Mouse (Mus musculus) neural tube, embryonic 14.5 days (tissue): ENCODE results near the gene Fam241a. TPM values are rescaled to one million over a fixed set of nuclear protein-coding genes. Genes with fewer than 3 reads are reported as not detected.

Source experiments
- ATAC-seq: fragments of 200-750 bp; cut with Nextera tagmentation; 2 replicates; pipeline ENCODE4 v1.8.0; 2017; ENCODE audit warnings: low read depth, mild to moderate bottlenecking, moderate TSS enrichment, moderate library complexity
- H3K27ac ChIP-seq: fragments of 300-500 bp; sonication (generic); 2 replicates; pipeline ENCODE4 v1.5.1; 2014; ENCODE audit warnings: low read depth, mild to moderate bottlenecking, control low read depth, low read length, moderate library complexity, mixed read lengths
- H3K27me3 ChIP-seq: fragments of 300-500 bp; sonication (generic); 2 replicates; pipeline ENCODE4 v1.6.1; 2014; ENCODE audit warnings: low read length; ENCODE audit not compliant: control insufficient read depth, insufficient read depth
- H3K36me3 ChIP-seq: fragments of 300-500 bp; sonication (generic); 2 replicates; pipeline ENCODE4 v1.6.1; 2014; ENCODE audit warnings: low read length, mixed read lengths; ENCODE audit not compliant: control insufficient read depth, insufficient read depth
- H3K4me1 ChIP-seq: fragments of 300-500 bp; sonication (generic); 2 replicates; pipeline ENCODE4 v1.6.1; 2014; ENCODE audit warnings: low read length; ENCODE audit not compliant: control insufficient read depth, insufficient read depth
- H3K4me2 ChIP-seq: fragments of 300-500 bp; sonication (generic); 2 replicates; pipeline ENCODE4 v1.6.1; 2014; ENCODE audit warnings: mild to moderate bottlenecking, low read depth, low read length, control low read depth
- H3K4me3 ChIP-seq: fragments of 300-500 bp; sonication (generic); 2 replicates; pipeline ENCODE4 v1.5.1; 2014; ENCODE audit warnings: low read depth, low read length, control low read depth, mixed read lengths
- H3K9ac ChIP-seq: fragments of 300-500 bp; sonication (generic); replicated peaks from 2 replicates; pipeline ENCODE4 v1.6.1; 2014; ENCODE audit warnings: low read depth, mild to moderate bottlenecking, control low read depth, low read length, mixed read lengths
- H3K9me3 ChIP-seq: fragments of 300-500 bp; sonication (generic); 2 replicates; pipeline ENCODE4 v1.6.1; 2016; ENCODE audit warnings: low read length; ENCODE audit not compliant: control insufficient read depth
- WGBS: fragments of 180-500 bp; shearing (Covaris S2); extraction: QIAGEN DNeasy Blood & Tissue Kit; methylation state at CpG from one replicate; pipeline ENCODE4 v1.1.7; 2014; 5-methylcytosine and 5-hydroxymethylcytosine counted together
- polyA plus RNA-seq: library from polyadenylated mRNA; unstranded; fragments of >200 nt; fragmentation: Nextera tagmentation; extraction: Ambion mirVana; gene quantifications from 2 replicates; pipeline ENCODE4 v1.2.1, GENCODE M21; 2014

The Fam241a gene
- polyA plus RNA-seq, 1 experiment from 2014 or later, result 10.3 TPM

GRCm38 (mm10) chr3:127835594-127835993 lies 60.5 kb downstream of the Fam241a start:
- Histone ChIP-seq H3K9ac (no peak overlapping the region; the same call in 1 of the 2 replicates), H3K27me3 (0 out of 2 replicates have a peak, but pooled peaks cover 3% of the 10 kb centered on the region), H3K4me1 (peaks cover 19% of the 10 kb centered on the region; the same call in 1 of the 2 replicates), H3K4me3 (no peak overlapping the region), H3K9me3 (no peaks in the 10 kb centered on the region), H3K36me3 (no peaks in the 10 kb centered on the region), H3K27ac (no peak overlapping the region), H3K4me2 (peak overlapping the region; percentile 76; the same call in 1 of the 2 replicates)
- WGBS, result 86% methylated on average over 6 of the region's 6 CpGs
- no peak for ATAC-seq

GRCm38 (mm10) chr3:127834040-127834439 lies 62.1 kb downstream of the Fam241a start:
- WGBS, result 90% methylated on average over 4 of the region's 4 CpGs
- Histone ChIP-seq H3K4me2 (no peak overlapping the region), H3K4me3 (no peak overlapping the region), H3K36me3 (no peaks in the 10 kb centered on the region), H3K4me1 (peaks cover 19% of the 10 kb centered on the region; the same call in 1 of the 2 replicates), H3K27me3 (0 out of 2 replicates have a peak, but pooled peaks cover 3% of the 10 kb centered on the region), H3K9me3 (no peaks in the 10 kb centered on the region), H3K9ac (no peak overlapping the region), H3K27ac (no peak overlapping the region)
- ATAC-seq, result no peak

GRCm38 (mm10) chr3:127831079-127831478 lies 65.0 kb downstream of the Fam241a start:
- Histone ChIP-seq H3K36me3 (no peaks in the 10 kb centered on the region), H3K27ac (no peak overlapping the region), H3K4me2 (no peak overlapping the region), H3K4me3 (no peak overlapping the region), H3K4me1 (peaks cover 9% of the 10 kb centered on the region; the same call in 1 of the 2 replicates), H3K9ac (no peak overlapping the region), H3K9me3 (no peaks in the 10 kb centered on the region), H3K27me3 (no peaks in the 10 kb centered on the region)
- ATAC-seq, result no peak
- WGBS, result 44% methylated on average over 6 of the region's 6 CpGs

- Histone ChIP-seq H3K4me3 (no peak overlapping the region), H3K9me3 (no peaks in the 10 kb centered on the region), H3K27me3 (no peaks in the 10 kb centered on the region), H3K4me1 (peaks cover under 1% of the 10 kb centered on the region; the same call in 1 of the 2 replicates), H3K4me2 (no peak overlapping the region), H3K36me3 (no peaks in the 10 kb centered on the region), H3K27ac (no peak overlapping the region), H3K9ac (no peak overlapping the region)
- no peak for ATAC-seq
- WGBS, result 43% methylated on average over 10 of the region's 10 CpGs
These were observed 65.9 kb downstream of the Fam241a start for GRCm38 (mm10) chr3:127830183-127830582.

- 42% methylated on average over 7 of the region's 7 CpGs for WGBS
- no peak overlapping the region for H3K4me3 ChIP-seq
- 0 out of 2 replicates have a peak, but pooled peaks cover 2% of the 10 kb centered on the region for H3K36me3 ChIP-seq
- peak; percentile 43; the same call in 1 of the 2 replicates for ATAC-seq
- no peak overlapping the region for H3K27ac ChIP-seq
- H3K27me3 ChIP-seq, result no peaks in the 10 kb centered on the region
- H3K4me1 ChIP-seq, result no peaks in the 10 kb centered on the region
- no peaks in the 10 kb centered on the region for H3K9me3 ChIP-seq
- no peak overlapping the region for H3K4me2 ChIP-seq
- no peak overlapping the region for H3K9ac ChIP-seq
These were observed 69.0 kb downstream of the Fam241a start for GRCm38 (mm10) chr3:127827123-127827522.

GRCm38 (mm10) chr3:127826503-127826902 lies 69.6 kb downstream of the Fam241a start:
- Histone ChIP-seq H3K9ac (no peak overlapping the region), H3K9me3 (no peaks in the 10 kb centered on the region), H3K4me1 (no peaks in the 10 kb centered on the region), H3K36me3 (peaks cover 4% of the 10 kb centered on the region; the same call in 1 of the 2 replicates), H3K4me3 (no peak overlapping the region), H3K27me3 (no peaks in the 10 kb centered on the region), H3K27ac (no peak overlapping the region; the same call in 1 of the 2 replicates), H3K4me2 (no peak overlapping the region)
- ATAC-seq, result peak; percentile 54; the same call in 1 of the 2 replicates
- 45% methylated on average over 7 of the region's 7 CpGs for WGBS

- H3K4me2 ChIP-seq, result no peak overlapping the region
- WGBS, result 64% methylated on average over 17 of the region's 17 CpGs
- no peak for ATAC-seq
- no peak overlapping the region for H3K4me3 ChIP-seq
- no peaks in the 10 kb centered on the region for H3K27me3 ChIP-seq
- H3K4me1 ChIP-seq, result no peaks in the 10 kb centered on the region
- no peak overlapping the region for H3K27ac ChIP-seq
- H3K9ac ChIP-seq, result no peak overlapping the region
- H3K36me3 ChIP-seq, result peaks cover 9% of the 10 kb centered on the region; the same call in 1 of the 2 replicates
- H3K9me3 ChIP-seq, result no peaks in the 10 kb centered on the region
These were observed 71.9 kb downstream of the Fam241a start for GRCm38 (mm10) chr3:127823886-127824863.

- no peak overlapping the region for H3K9ac ChIP-seq
- H3K4me2 ChIP-seq, result no peak overlapping the region
- H3K4me3 ChIP-seq, result no peak overlapping the region
These were observed 74.9 kb downstream of the Fam241a start for GRCm38 (mm10) chr3:127821209-127821608.

GRCm38 (mm10) chr3:127820400-127820799 lies 75.7 kb downstream of the Fam241a start:
- ATAC-seq, result no peak
- Histone ChIP-seq H3K9ac (no peak overlapping the region), H3K4me1 (no peaks in the 10 kb centered on the region), H3K27me3 (no peaks in the 10 kb centered on the region), H3K4me2 (no peak overlapping the region), H3K36me3 (peaks cover 11% of the 10 kb centered on the region; the same call in 1 of the 2 replicates), H3K27ac (no peak overlapping the region), H3K9me3 (no peaks in the 10 kb centered on the region), H3K4me3 (no peak overlapping the region)
- WGBS, result 83% methylated on average over 1 of the region's 1 CpGs

More at GRCm38 (mm10) chr3:127821209-127821608, 74.9 kb downstream of the Fam241a start:
- Histone ChIP-seq H3K27me3 (no peaks in the 10 kb centered on the region), H3K9me3 (no peaks in the 10 kb centered on the region), H3K36me3 (peaks cover 9% of the 10 kb centered on the region; the same call in 1 of the 2 replicates), H3K4me1 (no peaks in the 10 kb centered on the region), H3K27ac (no peak overlapping the region)
- WGBS, result 87% methylated on average over 5 of the region's 5 CpGs
- ATAC-seq, result no peak
